Mouse (Mus musculus) embryonic fibroblast, embryonic 13.5 days (primary cell): ENCODE data around the gene Tigd4.

Experiments used
- CTCF ChIP-seq: IDR thresholded peaks from 2 replicates; pipeline ENCODE4 v1.5.1; 2011; ENCODE audit warnings: mild to moderate bottlenecking, control low read depth, low read length, moderate library complexity, borderline replicate concordance; ENCODE audit not compliant: insufficient read depth
- POLR2A ChIP-seq: IDR thresholded peaks from 2 replicates; pipeline ENCODE4 v1.6.1; 2011; ENCODE audit warnings: low read depth, mild to moderate bottlenecking, control low read depth, low read length, moderate library complexity

DNA sequence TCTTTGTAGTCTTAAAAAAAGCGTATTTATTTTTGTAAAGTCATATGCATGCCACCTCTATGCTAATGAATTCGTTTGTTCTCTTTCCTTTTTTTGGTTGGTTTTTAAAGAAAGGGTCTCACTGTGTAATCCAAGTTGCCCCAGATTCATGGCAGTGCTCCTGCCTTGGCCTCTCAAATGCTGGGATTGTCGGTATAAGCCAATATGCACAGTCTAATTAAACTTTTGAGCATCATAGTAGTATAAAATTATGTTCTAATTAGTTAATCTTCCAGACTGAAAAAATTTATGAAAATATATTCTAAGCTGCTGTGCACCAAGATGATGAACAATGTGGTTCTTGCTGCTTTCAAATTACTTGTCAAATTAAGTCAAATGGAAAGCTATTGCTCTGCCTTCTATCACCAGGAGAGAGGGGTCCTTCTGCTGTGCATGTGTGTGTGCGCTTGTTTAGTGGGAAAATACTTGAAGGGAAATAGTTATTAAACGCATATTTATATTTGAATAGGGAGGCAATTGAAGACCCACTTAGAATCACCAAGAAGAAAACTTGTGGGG is 2.4 kb downstream of the Tigd4 start:
- no peak for TF ChIP-seq POLR2A
- TF ChIP-seq CTCF: no peak
